Mouse (Mus musculus) thymus, postnatal 36 days (tissue): Measurements from ENCODE around the gene Rabepk.
A peak's percentile ranks its signal among the peaks of the same experiment; 100 is the strongest.
"Not testable (repeated sequence)": the region's sequence is repeated elsewhere in the genome, so short reads cannot be mapped to it uniquely, and the experiment has no call there.

Experiments
- DNase-seq, 2 experiments: peaks; one replicate each; pipeline ENCODE4 v3.0.0; 2022; ENCODE audit warnings: mixed read lengths in 2 of 2

Rabepk gene

GRCm38 (mm10) chr2:34799357-34800256, at the start of gene Rabepk:
TSS of gene Rabepk (minus strand) at chr2:34799912.
- peak; percentile 87 to 92 for DNase-seq

GRCm38 (mm10) chr2:34847702-34848101, 48.0 kb upstream of the Rabepk start:
- no peak for DNase-seq

GRCm38 (mm10) chr2:34843211-34843939, 43.7 kb upstream of the Rabepk start:
- DNase-seq = no peak

GRCm38 (mm10) chr2:34841706-34842105, 42.0 kb upstream of the Rabepk start:
- DNase-seq = no peak

- DNase-seq = not testable (repeated sequence)
Observed at GRCm38 (mm10) chr2:34840143-34840542, 40.4 kb upstream of the Rabepk start.

- DNase-seq = no peak
Observed at GRCm38 (mm10) chr2:34835669-34836068, 36.0 kb upstream of the Rabepk start.

GRCm38 (mm10) chr2:34833624-34834023, 33.9 kb upstream of the Rabepk start:
- DNase-seq = no peak

- DNase-seq = not testable (repeated sequence)
Observed at GRCm38 (mm10) chr2:34832766-34833457, 33.2 kb upstream of the Rabepk start, which contains the start of gene Gm34653. TSS of gene Gm34653 (plus strand) at chr2:34833007.

- DNase-seq = not testable (repeated sequence)
Observed at GRCm38 (mm10) chr2:34830066-34830465, 30.4 kb upstream of the Rabepk start.

- DNase-seq = no peak
Observed at GRCm38 (mm10) chr2:34828026-34828425, 28.3 kb upstream of the Rabepk start.

- no peak for DNase-seq
Observed at GRCm38 (mm10) chr2:34827591-34827990, 27.9 kb upstream of the Rabepk start.

GRCm38 (mm10) chr2:34826460-34827231, 26.9 kb upstream of the Rabepk start:
- DNase-seq = no peak

- peak; percentile 86 to 88 for DNase-seq
Observed at GRCm38 (mm10) chr2:34825827-34826459, 26.2 kb upstream of the Rabepk start, which contains the start of gene Fbxw2. TSS of gene Fbxw2 (minus strand) at chr2:34826311.

GRCm38 (mm10) chr2:34818492-34818891, 18.8 kb upstream of the Rabepk start:
- DNase-seq = no peak

- not testable (repeated sequence) for DNase-seq
Observed at GRCm38 (mm10) chr2:34815893-34816292, 16.2 kb upstream of the Rabepk start.

GRCm38 (mm10) chr2:34812706-34813105, 13.0 kb upstream of the Rabepk start:
- DNase-seq = no peak

- no peak for DNase-seq
Observed at GRCm38 (mm10) chr2:34810775-34811174, 11.1 kb upstream of the Rabepk start.

GRCm38 (mm10) chr2:34809568-34809967, 9.9 kb upstream of the Rabepk start:
- no peak for DNase-seq

- no peak for DNase-seq
Observed at GRCm38 (mm10) chr2:34808057-34808456, 8.3 kb upstream of the Rabepk start.

- no peak for DNase-seq
Observed at GRCm38 (mm10) chr2:34805364-34805950, 5.7 kb upstream of the Rabepk start.

GRCm38 (mm10) chr2:34804815-34805214, 5.1 kb upstream of the Rabepk start:
- DNase-seq = no peak
